Mouse (Mus musculus): ENCODE results near the gene Fras1. TPM values are rescaled to one million over a fixed set of nuclear protein-coding genes. Genes with fewer than 3 reads are reported as not detected.

Fras1 gene
- total and polyA plus RNA-seq, 3 experiments = not detected

GRCm38 (mm10) chr5:96453386-96453785, 79.6 kb downstream of the Fras1 start:
- no peaks in the 10 kb centered on the region for H3K27me3 ChIP-seq (ENCODE audit: control insufficient read depth in 1 of 2, insufficient read depth in 2 of 2, low read length in 2 of 2)
- no peak for DNase-seq (ENCODE audit: low read depth, low spot score)
- H3K4me1 ChIP-seq (ENCODE audit: control insufficient read depth in 1 of 2, insufficient read depth in 2 of 2, low read length in 2 of 2) = no peaks in the 10 kb centered on the region
- no peaks in the 10 kb centered on the region for H3K79me2 ChIP-seq (ENCODE audit: control insufficient read depth, insufficient read depth, low read length, poor library complexity)
- no peak overlapping the region for H3K4me3 ChIP-seq (ENCODE audit: control insufficient read depth in 1 of 2, insufficient read depth in 1 of 2, low read depth in 2 of 2, low read length in 2 of 2)
- no peaks in the 10 kb centered on the region; the same call in 1 of the 2 replicates for H3K9me3 ChIP-seq (replicated peaks; ENCODE audit: insufficient read depth, low read length)
- H3K27ac ChIP-seq (ENCODE audit: control insufficient read depth, low read depth, low read length) = no peak overlapping the region
- TF ChIP-seq EP300 (IDR thresholded peaks at IDR 0.05; ENCODE audit: low read depth in 1 of 2, low read length in 2 of 2) (no peak), NRF1 (IDR thresholded peaks at IDR 0.05; ENCODE audit: insufficient read depth, low read depth, low read length, poor library complexity, severe bottlenecking) (no peak), ELF1 (IDR thresholded peaks at IDR 0.05; ENCODE audit: low read depth, low read length) (no peak), SMC3 (IDR thresholded peaks at IDR 0.05; ENCODE audit: low read depth, low read length) (no peak), ZNF384 (IDR thresholded peaks at IDR 0.05; ENCODE audit: low read depth, low read length) (no peak), POLR2A (IDR thresholded peaks at IDR 0.05; ENCODE audit: control insufficient read depth in 1 of 2, insufficient read depth in 1 of 2, low read depth in 1 of 2, low read length in 2 of 2, poor library complexity in 1 of 2) (no peak)
- no peaks in the 10 kb centered on the region for H3K36me3 ChIP-seq (ENCODE audit: control insufficient read depth in 1 of 2, insufficient read depth in 2 of 2, low read length in 2 of 2)
- no peak overlapping the region for H3K9ac ChIP-seq (ENCODE audit: control insufficient read depth, low read depth, low read length, poor library complexity, severe bottlenecking)

- H3K9me3 ChIP-seq (replicated peaks; ENCODE audit: insufficient read depth, low read length) = no peaks in the 10 kb centered on the region; the same call in 1 of the 2 replicates
- TF ChIP-seq SIN3A (IDR thresholded peaks at IDR 0.05; ENCODE audit: low read length) = no peak
- TF ChIP-seq ELF1 (IDR thresholded peaks at IDR 0.05; ENCODE audit: low read depth, low read length) = no peak
- TF ChIP-seq GABPA (IDR thresholded peaks at IDR 0.05; ENCODE audit: low read depth, low read length) = no peak
- TF ChIP-seq MXI1 (IDR thresholded peaks at IDR 0.05; ENCODE audit: low read depth, low read length) = no peak
- no peak for TF ChIP-seq TBP (IDR thresholded peaks at IDR 0.05; ENCODE audit: low read depth, low read length)
- no peak for TF ChIP-seq USF2 (IDR thresholded peaks at IDR 0.05; ENCODE audit: borderline replicate concordance in 1 of 2, insufficient read depth in 1 of 2, low read depth in 1 of 2, low read length in 2 of 2)
- TF ChIP-seq NELFE (IDR thresholded peaks at IDR 0.05; ENCODE audit: low read depth, low read length) = no peak
- no peak for TF ChIP-seq CHD1 (IDR thresholded peaks at IDR 0.05; ENCODE audit: low read depth, low read length)
- TF ChIP-seq E2F4 (IDR thresholded peaks at IDR 0.05; ENCODE audit: borderline replicate concordance, low read depth, low read length) = no peak
- no peak for TF ChIP-seq ZNF384 (IDR thresholded peaks at IDR 0.05; ENCODE audit: low read depth, low read length)
- TF ChIP-seq MEF2A (IDR thresholded peaks at IDR 0.05; ENCODE audit: extremely low read depth, insufficient replicate concordance, low read depth, low read length, poor library complexity, severe bottlenecking) = no peak
- H3K4me3 ChIP-seq (ENCODE audit: control insufficient read depth in 1 of 2, insufficient read depth in 1 of 2, low read depth in 2 of 2, low read length in 2 of 2) = no peak overlapping the region
- no peaks in the 10 kb centered on the region for H3K79me2 ChIP-seq (ENCODE audit: control insufficient read depth, insufficient read depth, low read length, poor library complexity)
- DNase-seq (ENCODE audit: low read depth, low spot score) = no peak
- H3K9ac ChIP-seq (ENCODE audit: control insufficient read depth, low read depth, low read length, poor library complexity, severe bottlenecking) = no peak overlapping the region
- peaks cover 0 to 1% of the 10 kb centered on the region in 2 experiments; a peak in 1 of 4 replicates for H3K27me3 ChIP-seq (ENCODE audit: control insufficient read depth in 1 of 2, insufficient read depth in 2 of 2, low read length in 2 of 2)
- no peaks in the 10 kb centered on the region for H3K36me3 ChIP-seq (ENCODE audit: control insufficient read depth in 1 of 2, insufficient read depth in 2 of 2, low read length in 2 of 2)
- H3K27ac ChIP-seq (ENCODE audit: control insufficient read depth, low read depth, low read length) = no peak overlapping the region
- no peaks in the 10 kb centered on the region for H3K4me1 ChIP-seq (ENCODE audit: control insufficient read depth in 1 of 2, insufficient read depth in 2 of 2, low read length in 2 of 2)
These were observed 80.7 kb downstream of the Fras1 start for GRCm38 (mm10) chr5:96454422-96454821.

All from MEL (cell line).